Mouse (Mus musculus) embryonic stem cell, embryonic (primary cell): Measurements from ENCODE around the gene Ptcd1.
"Not testable (repeated sequence)": the region's sequence is repeated elsewhere in the genome, so short reads cannot be mapped to it uniquely, and the experiment has no call there.

Source experiments
- CTCF ChIA-PET, 4 experiments: fragments of 300-600 bp in 2 of 4; fragments of 350-600 bp in 2 of 4; sonication (Branson Sonifier 250); formaldehyde crosslinking; loops; one replicate each; lab custom pipeline; 2022; ENCODE audit warnings: inconsistent platforms in 2 of 4; lab: Charles Lee
- POLR2A ChIA-PET, 4 experiments: fragments of 300-600 bp in 2 of 4; fragments of 350-600 bp in 2 of 4; sonication (Branson Sonifier 250); formaldehyde crosslinking; loops; one replicate each; lab custom pipeline; 2022; ENCODE audit warnings: antibody characterized with exemption in 4 of 4, inconsistent platforms in 1 of 4; lab: Charles Lee

Gene Ptcd1

GRCm38 (mm10) chr5:145114071-145114605, 52.8 kb downstream of the Ptcd1 start, which contains the start of gene Arpc1b:
Gene Arpc1b (plus strand): TSS chr5:145114215.
- POLR2A ChIA-PET: interaction anchor here (0.6 to 7.7 kb wide), 71 partner anchors 8 to 1798 kb away, joined by 3 to 74 read pairs (median 5); partner anchors contain the start of genes Arpc1a (in 3 of the 4), Cpsf4 (in 3 of the 4), Kpna7 (in 3 of the 4) and Ptcd1 (in 3 of the 4)
- CTCF ChIA-PET: interaction anchor here (0.5 to 1.5 kb wide), 9 partner anchors 11 to 1567 kb away, joined by 3 to 7 read pairs (median 3); no protein-coding TSS in a partner anchor

GRCm38 (mm10) chr5:145113416-145113815, 53.5 kb downstream of the Ptcd1 start:
- CTCF ChIA-PET: interaction anchor here in 2 of 4 experiments (0.9 to 1.1 kb wide), 2 partner anchors 19 to 54 kb away, joined by 3 read pairs; no protein-coding TSS in a partner anchor
- POLR2A ChIA-PET: interaction anchor here (0.6 to 7.7 kb wide), 40 partner anchors 9 to 567 kb away, joined by 3 to 74 read pairs (median 5); partner anchors contain the start of genes Arpc1a (in 2 of the 4), Kpna7 (in 2 of the 4), Cpsf4 (in 1 of the 4) and Ptcd1 (in 1 of the 4)

- ChIA-PET CTCF (no interaction called here), POLR2A (interaction anchor here (0.6 to 7.7 kb wide), 17 partner anchors 10 to 567 kb away, joined by 3 to 74 read pairs (median 5); partner anchors contain the start of genes Arpc1a (in 1 of the 4), Cpsf4 (in 1 of the 4), Kpna7 (in 1 of the 4) and Nptx2 (in 1 of the 4))
Measured at GRCm38 (mm10) chr5:145112566-145112965, 54.3 kb downstream of the Ptcd1 start.

GRCm38 (mm10) chr5:145110401-145110800, 56.5 kb downstream of the Ptcd1 start:
- CTCF ChIA-PET: no interaction called here
- POLR2A ChIA-PET: interaction anchor here in 3 of 4 experiments (0.5 to 7.7 kb wide), 7 partner anchors 9 to 146 kb away, joined by 3 to 74 read pairs (median 3); no protein-coding TSS in a partner anchor

GRCm38 (mm10) chr5:145105694-145106275, 61.1 kb downstream of the Ptcd1 start:
- POLR2A ChIA-PET: interaction anchor here in 3 of 4 experiments (0.6 to 1.4 kb wide), 5 partner anchors 9 to 130 kb away, joined by 3 to 5 read pairs (median 3); partner anchors contain the start of genes Arpc1b (in 2 of the 3), Arpc1a (in 1 of the 3) and Kpna7 (in 1 of the 3)
- CTCF ChIA-PET: interaction anchor here in 2 of 4 experiments (0.5 to 0.6 kb wide), 3 partner anchors 11 to 105 kb away, joined by 3 read pairs; no protein-coding TSS in a partner anchor

- CTCF ChIA-PET: no interaction called here
- POLR2A ChIA-PET: interaction anchor here in 2 of 4 experiments (1.1 to 3.2 kb wide), 3 partner anchors 9 to 63 kb away, joined by 3 to 19 read pairs (median 7); partner anchors contain the start of genes Arpc1b (in 2 of the 2), Cpsf4 (in 1 of the 2) and Ptcd1 (in 1 of the 2)
Measured at GRCm38 (mm10) chr5:145104328-145104727, 62.6 kb downstream of the Ptcd1 start.

- POLR2A ChIA-PET: interaction anchor here in 3 of 4 experiments (0.7 to 3.2 kb wide), 4 partner anchors 10 to 1683 kb away, joined by 3 to 19 read pairs (median 6); partner anchors contain the start of gene Arpc1b (in 2 of the 3)
- CTCF ChIA-PET: interaction anchor here in 1 of 4 experiments (1.1 kb wide), 1 partner anchor 12 kb away, joined by 3 read pairs; no protein-coding TSS in a partner anchor
Measured at GRCm38 (mm10) chr5:145102706-145103105, 64.2 kb downstream of the Ptcd1 start.

- CTCF ChIA-PET: not testable (repeated sequence)
- POLR2A ChIA-PET: interaction anchor here in 1 of 4 experiments (3.2 kb wide), 1 partner anchor 12 kb away, joined by 19 read pairs; the partner anchor contains the start of gene Arpc1b
Measured at GRCm38 (mm10) chr5:145101451-145101850, 65.5 kb downstream of the Ptcd1 start.

GRCm38 (mm10) chr5:145100960-145101359, 65.9 kb downstream of the Ptcd1 start:
- POLR2A ChIA-PET: interaction anchor here in 1 of 4 experiments (3.2 kb wide), 1 partner anchor 12 kb away, joined by 19 read pairs; the partner anchor contains the start of gene Arpc1b
- CTCF ChIA-PET: no interaction called here

GRCm38 (mm10) chr5:145098340-145098821, 68.5 kb downstream of the Ptcd1 start:
- ChIA-PET CTCF (interaction anchor here in 1 of 4 experiments (2.4 kb wide), 1 partner anchor 19 kb away, joined by 6 read pairs; no protein-coding TSS in a partner anchor), POLR2A (interaction anchor here in 2 of 4 experiments (0.7 to 1.0 kb wide), 2 partner anchors 10 to 14 kb away, joined by 4 to 5 read pairs; no protein-coding TSS in a partner anchor)
